20 mouse cellular contexts compared by ENCODE assay signal in genomic region chr6:122391126-122391525, GRCm38 (mm10). TPM values are rescaled to one million over a fixed set of nuclear protein-coding genes. Genes with fewer than 3 reads are reported as not detected.
DNase-seq lines count a peak whose midpoint lies in the region; ATAC-seq and TF ChIP-seq lines count a peak whose summit lies in the region.
"Had no signal": no experiment of that assay in that cellular context is flagged by ENCODE, and none has a peak within 500 bp of the region (broad histone marks: within the 10 kb centered on the region; RNA-seq: fewer than 3 reads in every experiment).

No protein-coding gene starts in this region.

- H3K4me3 ChIP-seq in forebrain, embryonic 10.5 days, result no peak overlapping the region
- no peak overlapping the region for H3K4me3 ChIP-seq in forebrain, embryonic 14.5 days (ENCODE audit: low read depth, low read length)
- H3K4me3 ChIP-seq in hindbrain, embryonic 12.5 days, result no peak overlapping the region
- H3K4me3 ChIP-seq in hindbrain, postnatal 0 days (ENCODE audit: low read length), result no peak overlapping the region
- H3K4me3 ChIP-seq in liver, embryonic 13.5 days (replicated peaks), result peak overlapping the region; percentile 71
- no peak overlapping the region for H3K4me3 ChIP-seq in left cerebral cortex, adult 2 months
- H3K4me3 ChIP-seq: hindbrain, embryonic 13.5 days; limb, embryonic 12.5 days; midbrain, embryonic 12.5 days; neural tube, embryonic 12.5 days had no signal

- H3K27ac ChIP-seq in forebrain, embryonic 10.5 days, result peak overlapping the region; percentile 76
- H3K27ac ChIP-seq in forebrain, embryonic 14.5 days (ENCODE audit: low read depth, low read length), result no peak overlapping the region
- H3K27ac ChIP-seq in hindbrain, embryonic 12.5 days, result no peak overlapping the region
- H3K27ac ChIP-seq in hindbrain, postnatal 0 days, result no peak overlapping the region
- peak overlapping the region; percentile 97 for H3K27ac ChIP-seq in liver, embryonic 13.5 days
- no peak overlapping the region for H3K27ac ChIP-seq in left cerebral cortex, adult 2 months
- H3K27ac ChIP-seq: embryonic facial prominence, embryonic 15.5 days; hindbrain, embryonic 13.5 days; limb, embryonic 12.5 days; midbrain, embryonic 12.5 days; neural tube, embryonic 12.5 days; stomach, embryonic 15.5 days had no signal

- peaks cover 7% of the 10 kb centered on the region for H3K4me1 ChIP-seq in forebrain, embryonic 10.5 days
- H3K4me1 ChIP-seq in forebrain, embryonic 14.5 days (ENCODE audit: control insufficient read depth, insufficient read depth, low read length), result no peaks in the 10 kb centered on the region
- 0 out of 2 replicates have a peak, but pooled peaks cover 2% of the 10 kb centered on the region for H3K4me1 ChIP-seq in hindbrain, embryonic 12.5 days
- H3K4me1 ChIP-seq in hindbrain, postnatal 0 days (ENCODE audit: insufficient read depth, low read length), result no peaks in the 10 kb centered on the region
- H3K4me1 ChIP-seq in liver, embryonic 13.5 days (replicated peaks), result peaks cover 70% of the 10 kb centered on the region
- H3K4me1 ChIP-seq: embryonic facial prominence, embryonic 15.5 days; hindbrain, embryonic 13.5 days; neural tube, embryonic 12.5 days; stomach, embryonic 15.5 days had no signal

- peaks cover 7% of the 10 kb centered on the region; the same call in 1 of the 2 replicates for H3K9me3 ChIP-seq in forebrain, embryonic 10.5 days
- H3K9me3 ChIP-seq in forebrain, embryonic 14.5 days (replicated peaks; ENCODE audit: control insufficient read depth, low read length), result no peaks in the 10 kb centered on the region
- H3K9me3 ChIP-seq in hindbrain, embryonic 12.5 days (replicated peaks), result no peaks in the 10 kb centered on the region
- H3K9me3 ChIP-seq in hindbrain, postnatal 0 days (ENCODE audit: low read length), result no peaks in the 10 kb centered on the region
- 0 out of 2 replicates have a peak, but pooled peaks cover 4% of the 10 kb centered on the region for H3K9me3 ChIP-seq in liver, embryonic 13.5 days (replicated peaks)
- H3K9me3 ChIP-seq: embryonic facial prominence, embryonic 15.5 days; hindbrain, embryonic 13.5 days; stomach, embryonic 15.5 days had no signal

- TF ChIP-seq CTCF in hindbrain, postnatal 0 days (IDR thresholded peaks at IDR 0.05; ENCODE audit: low read depth), result no peak
- TF ChIP-seq CTCF in left cerebral cortex, adult 2 months (IDR thresholded peaks at IDR 0.05), result no peak

- H3K9ac ChIP-seq in forebrain, embryonic 14.5 days (ENCODE audit: low read length), result no peak overlapping the region
- no peak overlapping the region for H3K9ac ChIP-seq in hindbrain, embryonic 12.5 days
- H3K9ac ChIP-seq in hindbrain, postnatal 0 days (replicated peaks; ENCODE audit: low read length), result no peak overlapping the region
- H3K9ac ChIP-seq in liver, embryonic 13.5 days, result peak overlapping the region; percentile 88
- H3K9ac ChIP-seq: embryonic facial prominence, embryonic 15.5 days; hindbrain, embryonic 13.5 days; midbrain, embryonic 12.5 days; neural tube, embryonic 12.5 days; stomach, embryonic 15.5 days had no signal

- ATAC-seq in forebrain, embryonic 14.5 days, result no peak
- 0 out of 2 replicates have a peak, but pooled peaks have one; percentile 23 for ATAC-seq in hindbrain, embryonic 12.5 days (ENCODE audit: low FRiP score)
- ATAC-seq in hindbrain, postnatal 0 days, result no peak
- ATAC-seq in liver, embryonic 13.5 days (ENCODE audit: low read depth), result no peak

- H3K36me3 ChIP-seq in forebrain, embryonic 10.5 days (replicated peaks), result no peaks in the 10 kb centered on the region
- no peaks in the 10 kb centered on the region for H3K36me3 ChIP-seq in forebrain, embryonic 14.5 days (ENCODE audit: control insufficient read depth, insufficient read depth, low read length)
- H3K36me3 ChIP-seq in hindbrain, embryonic 12.5 days, result no peaks in the 10 kb centered on the region
- no peaks in the 10 kb centered on the region for H3K36me3 ChIP-seq in hindbrain, postnatal 0 days (ENCODE audit: insufficient read depth, low read length)
- peaks cover 16% of the 10 kb centered on the region for H3K36me3 ChIP-seq in liver, embryonic 13.5 days
- H3K36me3 ChIP-seq: embryonic facial prominence, embryonic 15.5 days; hindbrain, embryonic 13.5 days; limb, embryonic 12.5 days; midbrain, embryonic 12.5 days; neural tube, embryonic 12.5 days; stomach, embryonic 15.5 days had no signal

- no peaks in the 10 kb centered on the region for H3K27me3 ChIP-seq in forebrain, embryonic 10.5 days (ENCODE audit: poor library complexity, severe bottlenecking)
- H3K27me3 ChIP-seq in forebrain, embryonic 14.5 days (replicated peaks; ENCODE audit: control insufficient read depth, insufficient read depth, low read length), result no peaks in the 10 kb centered on the region
- H3K27me3 ChIP-seq in hindbrain, embryonic 12.5 days, result no peaks in the 10 kb centered on the region
- H3K27me3 ChIP-seq in hindbrain, postnatal 0 days (ENCODE audit: insufficient read depth, low read length), result no peaks in the 10 kb centered on the region
- H3K27me3 ChIP-seq in liver, embryonic 13.5 days, result no peaks in the 10 kb centered on the region
- H3K27me3 ChIP-seq: embryonic facial prominence, embryonic 15.5 days; hindbrain, embryonic 13.5 days; limb, embryonic 12.5 days; midbrain, embryonic 12.5 days; neural tube, embryonic 12.5 days; stomach, embryonic 15.5 days had no signal

- DNase-seq in forebrain, embryonic 10.5 days (ENCODE audit: extremely low spot score, low spot score), result no peak
- DNase-seq in forebrain, embryonic 14.5 days (ENCODE audit: low spot score), result no peak
- no peak for DNase-seq in hindbrain, postnatal 0 days (ENCODE audit: low spot score)
- peak; percentile 44 for DNase-seq in MEL-GATA-1-ER (ENCODE audit: extremely low read depth, low read depth)
- peak; percentile 40 for DNase-seq in liver, embryonic 13.5 days
- no peak for DNase-seq in left cerebral cortex, adult 2 months (ENCODE audit: extremely low spot score in 1 of 2, low spot score in 2 of 2)
- no peak for DNase-seq in layer of hippocampus, postnatal 10 days (ENCODE audit: low spot score in 2 of 2)
- DNase-seq: adrenal gland, postnatal 36 days; kidney, adult 18-20 months; kidney, postnatal 36 days; layer of hippocampus, postnatal 36 days; lung, postnatal 14 days; thymus, postnatal 36 days had no signal

- intact Hi-C loops in left cerebral cortex, adult 2 months (cut with DNase I), result loop anchor here (5.0 kb wide), 1 partner anchor 829 kb away; no protein-coding TSS in a partner anchor

- H3K4me2 ChIP-seq in forebrain, embryonic 14.5 days (ENCODE audit: low read length), result no peak overlapping the region
- no peak overlapping the region for H3K4me2 ChIP-seq in hindbrain, embryonic 12.5 days (replicated peaks)
- H3K4me2 ChIP-seq in hindbrain, postnatal 0 days (ENCODE audit: low read depth, low read length), result no peak overlapping the region
- H3K4me2 ChIP-seq in liver, embryonic 13.5 days, result peak overlapping the region; percentile 86
- H3K4me2 ChIP-seq: midbrain, embryonic 12.5 days; neural tube, embryonic 12.5 days had no signal

- WGBS in forebrain, embryonic 10.5 days, result 83% methylated on average over 10 of the region's 10 CpGs
- 82% methylated on average over 10 of the region's 10 CpGs for WGBS in forebrain, embryonic 14.5 days
- 79% methylated on average over 10 of the region's 10 CpGs for WGBS in hindbrain, embryonic 12.5 days
- WGBS in hindbrain, postnatal 0 days, result 83% methylated on average over 10 of the region's 10 CpGs
- WGBS in liver, embryonic 13.5 days (ENCODE audit: insufficient replicate concordance), result 42% methylated on average over 10 of the region's 10 CpGs

RNA-seq across cellular contexts. Expression of gene Phc1, which starts 50.8 kb away (rescaled TPM):
- 26.2 and 29.7 TPM in 2 replicates for polyA plus RNA-seq in forebrain, embryonic 10.5 days (2016; fragmentation: Nextera tagmentation; extraction: Ambion mirVana)
- 30.6 and 34.0 TPM in 2 replicates for polyA plus RNA-seq in forebrain, embryonic 14.5 days (2014; fragmentation: Nextera tagmentation; extraction: Ambion mirVana)
- polyA plus RNA-seq in hindbrain, embryonic 12.5 days (2016; fragmentation: Nextera tagmentation; extraction: Ambion mirVana), result 34.9 and 40.5 TPM in 2 replicates
- total RNA-seq in hindbrain, postnatal 0 days (2014; rRNA removed), result 64.0 and 73.6 TPM in 2 replicates
- 20.5 and 21.1 TPM in 2 replicates for polyA plus RNA-seq in hindbrain, postnatal 0 days (2015; fragmentation: Nextera tagmentation; extraction: Ambion mirVana)
- 2.1 and 2.2 TPM in 2 replicates for polyA plus RNA-seq in liver, embryonic 13.5 days (2015; fragmentation: Nextera tagmentation; extraction: Ambion mirVana)
- total RNA-seq in left cerebral cortex, adult 2 months (2021), result 10 to 100 TPM; 57.9 to 64.0 TPM
- total RNA-seq in layer of hippocampus, postnatal 10 days (2021), result 10 to 100 TPM; 64.2 to 66.0 TPM

Comparison
In these comparisons a context has a peak if more than half of its experiments do, and no peak if none do; other contexts are left out.
1. H3K27ac ChIP-seq: peak in forebrain, embryonic 10.5 days (single experiment) and liver, embryonic 13.5 days (single experiment); none in forebrain, embryonic 14.5 days (single experiment), hindbrain, embryonic 12.5 days (single experiment), hindbrain, postnatal 0 days (single experiment) and left cerebral cortex, adult 2 months (single experiment).
2. DNase-seq: peak in MEL-GATA-1-ER (single experiment) and liver, embryonic 13.5 days (single experiment); none in forebrain, embryonic 10.5 days (single experiment), forebrain, embryonic 14.5 days (single experiment), hindbrain, postnatal 0 days (single experiment), left cerebral cortex, adult 2 months (0 of 2) and layer of hippocampus, postnatal 10 days (0 of 2).